Mouse (Mus musculus): ENCODE data around the gene Sox6. TPM values are rescaled to one million over a fixed set of nuclear protein-coding genes. Genes with fewer than 3 reads are reported as not detected.
A peak's percentile ranks its signal among the peaks of the same experiment; 100 is the strongest.

Gene Sox6
- polyA plus RNA-seq, 1 experiment from 2014 or later: 84.4 TPM

DNA sequence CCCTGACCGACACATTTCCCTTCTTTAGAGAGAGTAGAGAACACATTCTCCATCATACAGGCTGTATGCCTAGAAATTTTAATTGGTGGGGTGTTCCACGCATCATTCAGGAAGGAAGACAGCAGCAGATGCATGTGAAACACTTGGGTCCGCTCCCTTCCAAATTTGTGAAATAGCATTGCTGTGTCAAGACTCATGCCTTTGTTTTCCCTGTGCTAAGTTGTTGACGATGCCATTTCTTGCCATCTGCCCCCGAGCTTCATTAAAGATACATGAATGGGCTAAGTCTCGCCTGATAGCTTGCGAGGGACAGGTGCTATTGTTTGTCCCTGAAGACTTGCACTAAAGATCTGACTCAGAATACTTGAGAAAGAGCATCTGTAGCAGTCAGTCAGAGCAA is 433.7 kb downstream of the Sox6 start:
- Histone ChIP-seq H3K4me1 (replicated peaks) (no peaks in the 10 kb centered on the region), H3K9me3 (replicated peaks) (no peaks in the 10 kb centered on the region), H3K36me3 (replicated peaks) (no peaks in the 10 kb centered on the region), H3K9ac (no peak overlapping the region), H3K27ac (replicated peaks) (no peak overlapping the region), H3K27me3 (no peaks in the 10 kb centered on the region), H3K4me3 (replicated peaks) (no peak overlapping the region), H3K4me2 (no peak overlapping the region)
- WGBS (ENCODE audit: insufficient replicate concordance): 80% methylated on average over 7 of the region's 7 CpGs
- no peak for ATAC-seq (ENCODE audit: insufficient read depth)

DNA sequence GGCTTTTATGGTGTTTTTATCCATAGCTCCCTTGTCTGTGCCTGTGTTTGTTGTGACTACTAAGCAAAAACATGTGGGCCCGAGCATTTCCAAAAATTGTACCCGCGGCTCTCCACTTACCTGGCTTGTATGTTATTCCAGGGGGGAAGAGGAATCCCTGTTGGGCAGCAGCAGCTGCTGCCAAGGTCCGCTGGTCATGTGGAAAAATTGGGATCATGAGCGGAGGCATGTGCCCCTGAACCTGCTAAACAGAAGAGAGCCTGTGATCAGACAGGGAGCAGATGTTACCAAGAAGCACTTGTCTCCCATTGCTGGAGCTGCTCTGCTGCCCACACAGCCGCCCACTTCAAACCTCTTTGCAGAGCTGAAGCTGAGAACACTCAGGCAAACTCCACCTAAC is 441.2 kb downstream of the Sox6 start:
- Histone ChIP-seq H3K36me3 (replicated peaks) (0 out of 2 replicates have a peak, but pooled peaks cover 13% of the 10 kb centered on the region), H3K9me3 (replicated peaks) (no peaks in the 10 kb centered on the region), H3K4me1 (replicated peaks) (no peaks in the 10 kb centered on the region), H3K27ac (replicated peaks) (no peak overlapping the region), H3K4me2 (no peak overlapping the region), H3K27me3 (no peaks in the 10 kb centered on the region), H3K9ac (no peak overlapping the region), H3K4me3 (replicated peaks) (no peak overlapping the region)
- 88% methylated on average over 6 of the region's 6 CpGs for WGBS (ENCODE audit: insufficient replicate concordance)
- ATAC-seq (ENCODE audit: insufficient read depth): no peak

DNA sequence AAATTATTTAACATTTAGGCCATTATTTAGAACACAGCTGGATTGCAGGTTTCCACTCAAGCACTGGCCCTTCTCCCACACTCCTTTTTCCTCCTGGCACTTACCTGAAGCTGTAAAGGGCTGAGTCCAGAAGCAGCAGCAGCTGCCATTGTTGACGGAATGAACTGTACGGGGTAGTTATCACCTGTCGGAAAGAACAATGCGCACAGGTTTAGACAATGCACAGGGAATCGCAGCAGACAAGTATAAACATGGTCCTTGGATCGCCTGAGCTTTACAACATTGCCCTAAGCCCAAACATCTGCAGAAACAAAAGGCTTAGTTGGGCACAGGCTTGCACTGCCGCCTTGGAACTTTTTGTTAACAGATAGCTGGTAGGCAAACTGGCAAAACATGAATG is 458.1 kb downstream of the Sox6 start:
- Histone ChIP-seq H3K27me3 (no peaks in the 10 kb centered on the region), H3K9ac (no peak overlapping the region), H3K27ac (replicated peaks) (no peak overlapping the region), H3K4me1 (replicated peaks) (no peaks in the 10 kb centered on the region), H3K36me3 (replicated peaks) (peaks cover 29% of the 10 kb centered on the region), H3K9me3 (replicated peaks) (no peaks in the 10 kb centered on the region), H3K4me2 (no peak overlapping the region), H3K4me3 (replicated peaks) (no peak overlapping the region)
- no peak for ATAC-seq (ENCODE audit: insufficient read depth)
- 88% methylated on average over 7 of the region's 7 CpGs for WGBS (ENCODE audit: insufficient replicate concordance)

- 83% methylated on average over 3 of the region's 3 CpGs for WGBS (ENCODE audit: insufficient replicate concordance)
- Histone ChIP-seq H3K9ac (no peak overlapping the region), H3K36me3 (replicated peaks) (peaks cover 29% of the 10 kb centered on the region), H3K27me3 (no peaks in the 10 kb centered on the region), H3K4me1 (replicated peaks) (no peaks in the 10 kb centered on the region), H3K4me2 (no peak overlapping the region), H3K9me3 (replicated peaks) (no peaks in the 10 kb centered on the region), H3K4me3 (replicated peaks) (no peak overlapping the region), H3K27ac (replicated peaks) (no peak overlapping the region)
- ATAC-seq (ENCODE audit: insufficient read depth): no peak
These were observed 458.8 kb downstream of the Sox6 start for GRCm38 (mm10) chr7:115579826-115580225.

DNA sequence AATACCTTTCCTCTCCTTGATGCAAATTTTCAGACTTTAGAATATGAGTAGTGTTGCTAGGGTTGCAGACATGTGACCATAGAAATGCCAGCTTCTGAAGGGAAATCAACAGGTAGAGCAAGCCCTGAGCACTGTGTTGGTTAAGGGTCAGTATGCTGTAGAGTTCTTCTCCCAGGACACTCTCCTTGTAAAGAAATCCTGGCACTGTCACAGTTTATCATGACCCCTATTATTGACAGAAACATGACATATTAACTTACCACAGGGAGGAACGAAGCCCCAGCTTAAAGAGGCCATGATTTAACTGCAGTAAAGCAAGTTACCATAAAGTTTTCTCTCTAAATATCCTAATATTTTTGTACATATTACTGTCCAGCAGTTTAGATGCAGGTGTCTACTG is 462.2 kb downstream of the Sox6 start:
- Histone ChIP-seq H3K9me3 (replicated peaks) (no peaks in the 10 kb centered on the region), H3K4me1 (replicated peaks) (no peaks in the 10 kb centered on the region), H3K27me3 (no peaks in the 10 kb centered on the region), H3K4me2 (no peak overlapping the region), H3K36me3 (replicated peaks) (peaks cover 29% of the 10 kb centered on the region), H3K27ac (replicated peaks) (no peak overlapping the region), H3K4me3 (replicated peaks) (no peak overlapping the region), H3K9ac (no peak overlapping the region)
- ATAC-seq (ENCODE audit: insufficient read depth): no peak
- 62% methylated on average over 1 of the region's 1 CpGs for WGBS (ENCODE audit: insufficient replicate concordance)

DNA sequence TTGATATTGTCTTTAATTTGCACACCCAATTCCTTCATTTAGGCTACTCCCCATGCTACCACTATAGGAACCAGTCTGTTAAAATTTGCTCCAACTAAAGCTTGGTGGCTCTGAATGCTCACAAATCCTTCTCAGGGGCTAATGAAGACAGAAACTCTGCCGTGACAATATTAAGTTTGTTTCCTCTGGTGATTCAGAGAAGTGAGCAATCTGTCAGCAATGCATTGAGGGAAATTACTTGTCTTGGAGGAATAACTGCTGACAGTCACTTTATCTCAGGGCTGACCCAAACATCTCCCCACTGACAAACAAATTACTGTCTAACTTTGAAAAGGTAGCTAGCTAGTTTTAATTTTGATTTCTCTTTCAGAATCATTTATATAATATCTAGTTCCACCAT is 463.8 kb downstream of the Sox6 start:
- H3K36me3 ChIP-seq (replicated peaks): peaks cover 21% of the 10 kb centered on the region
- WGBS (ENCODE audit: insufficient replicate concordance): 53% methylated on average over 1 of the region's 1 CpGs
- no peak overlapping the region for H3K27ac ChIP-seq (replicated peaks)
- H3K4me3 ChIP-seq (replicated peaks): no peak overlapping the region
- H3K9me3 ChIP-seq (replicated peaks): no peaks in the 10 kb centered on the region
- no peak overlapping the region for H3K4me2 ChIP-seq
- no peak overlapping the region for H3K9ac ChIP-seq
- ATAC-seq (ENCODE audit: insufficient read depth): no peak
- H3K4me1 ChIP-seq (replicated peaks): no peaks in the 10 kb centered on the region
- no peaks in the 10 kb centered on the region for H3K27me3 ChIP-seq

GRCm38 (mm10) chr7:115568821-115569240 is 469.8 kb downstream of the Sox6 start:
- 68% methylated on average over 9 of the region's 9 CpGs for WGBS (ENCODE audit: insufficient replicate concordance)
- no peaks in the 10 kb centered on the region for H3K9me3 ChIP-seq (replicated peaks)
- H3K36me3 ChIP-seq (replicated peaks): no peaks in the 10 kb centered on the region
- no peak overlapping the region for H3K4me2 ChIP-seq
- H3K4me3 ChIP-seq (replicated peaks): no peak overlapping the region
- no peaks in the 10 kb centered on the region for H3K27me3 ChIP-seq
- H3K4me1 ChIP-seq (replicated peaks): peaks cover 6% of the 10 kb centered on the region; the same call in 1 of the 2 replicates
- no peak overlapping the region for H3K27ac ChIP-seq (replicated peaks)
- no peak for ATAC-seq (ENCODE audit: insufficient read depth)
- no peak overlapping the region for H3K9ac ChIP-seq

DNA sequence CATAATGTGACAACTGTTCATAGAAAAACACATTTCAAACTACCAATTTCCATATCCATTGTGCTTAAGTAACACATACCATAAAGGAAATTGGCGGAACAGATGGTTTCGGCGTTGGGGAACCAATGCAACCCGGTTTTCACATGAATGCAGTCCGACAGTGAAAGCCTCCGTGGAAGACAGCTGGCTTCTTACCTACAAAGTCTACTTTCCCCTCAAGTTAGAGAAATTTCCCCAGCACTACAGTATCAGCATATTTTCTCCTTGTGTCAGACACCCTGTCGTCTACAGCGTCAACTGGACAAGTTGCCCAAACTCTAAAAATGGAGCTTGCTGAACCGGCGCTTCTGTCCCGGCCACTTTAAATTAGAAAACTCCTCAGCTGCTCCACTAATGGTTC is 470.3 kb downstream of the Sox6 start:
- no peak overlapping the region for H3K27ac ChIP-seq (replicated peaks)
- H3K4me1 ChIP-seq (replicated peaks): peaks cover 6% of the 10 kb centered on the region; the same call in 1 of the 2 replicates
- no peak overlapping the region for H3K4me2 ChIP-seq
- ATAC-seq (ENCODE audit: insufficient read depth): no peak
- no peaks in the 10 kb centered on the region for H3K36me3 ChIP-seq (replicated peaks)
- no peaks in the 10 kb centered on the region for H3K27me3 ChIP-seq
- 88% methylated on average over 11 of the region's 11 CpGs for WGBS (ENCODE audit: insufficient replicate concordance)
- H3K4me3 ChIP-seq (replicated peaks): no peak overlapping the region
- H3K9me3 ChIP-seq (replicated peaks): no peaks in the 10 kb centered on the region
- no peak overlapping the region for H3K9ac ChIP-seq

GRCm38 (mm10) chr7:115566818-115567217 is 471.8 kb downstream of the Sox6 start:
- no peaks in the 10 kb centered on the region for H3K27me3 ChIP-seq
- H3K4me2 ChIP-seq: no peak overlapping the region
- H3K27ac ChIP-seq (replicated peaks): no peak overlapping the region
- no peaks in the 10 kb centered on the region for H3K36me3 ChIP-seq (replicated peaks)
- 26% methylated on average over 2 of the region's 2 CpGs for WGBS (ENCODE audit: insufficient replicate concordance)
- H3K9ac ChIP-seq: no peak overlapping the region
- ATAC-seq (ENCODE audit: insufficient read depth): no peak
- no peaks in the 10 kb centered on the region for H3K9me3 ChIP-seq (replicated peaks)
- H3K4me3 ChIP-seq (replicated peaks): no peak overlapping the region
- peaks cover 6% of the 10 kb centered on the region; the same call in 1 of the 2 replicates for H3K4me1 ChIP-seq (replicated peaks)

DNA sequence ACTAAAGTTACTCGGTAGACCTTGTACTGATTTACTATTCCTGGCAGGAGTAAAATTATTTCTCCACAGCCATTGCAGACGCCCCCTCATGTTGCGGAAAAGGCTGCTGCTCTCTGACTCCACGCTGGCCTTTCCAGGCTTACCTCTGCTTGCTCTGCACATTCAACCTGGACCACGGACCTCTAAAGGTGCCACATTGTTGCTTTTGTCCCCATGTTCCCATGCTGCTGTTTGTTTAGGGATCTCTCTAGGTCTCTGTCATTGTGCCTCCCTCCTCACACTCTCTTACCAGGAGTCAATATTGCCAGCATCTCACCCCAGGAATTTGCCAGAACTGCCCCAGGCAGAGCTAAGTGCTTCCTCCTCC is 473.6 kb downstream of the Sox6 start:
- 79% methylated on average over 5 of the region's 5 CpGs for whole genome bisulfite sequencing (ENCODE audit: insufficient replicate concordance)
- no peaks in the 10 kb centered on the region for H3K9me3 ChIP-seq (replicated peaks)
- ATAC-seq (ENCODE audit: insufficient read depth): peak; percentile 44; the same call in 1 of the 2 replicates
- H3K36me3 ChIP-seq (replicated peaks): no peaks in the 10 kb centered on the region
- peaks cover 6% of the 10 kb centered on the region; the same call in 1 of the 2 replicates for H3K4me1 ChIP-seq (replicated peaks)
- no peak overlapping the region for H3K4me3 ChIP-seq (replicated peaks)
- H3K4me2 ChIP-seq: no peak overlapping the region
- no peak overlapping the region for H3K9ac ChIP-seq
- no peaks in the 10 kb centered on the region for H3K27me3 ChIP-seq
- H3K27ac ChIP-seq (replicated peaks): no peak overlapping the region

- H3K27ac ChIP-seq (replicated peaks): no peak overlapping the region
- no peak overlapping the region for H3K4me3 ChIP-seq (replicated peaks)
- no peaks in the 10 kb centered on the region for H3K9me3 ChIP-seq (replicated peaks)
- H3K27me3 ChIP-seq: no peaks in the 10 kb centered on the region
- H3K4me2 ChIP-seq: no peak overlapping the region
- H3K36me3 ChIP-seq (replicated peaks): no peaks in the 10 kb centered on the region
- peak; percentile 58; the same call in 1 of the 2 replicates for ATAC-seq (ENCODE audit: insufficient read depth)
- peaks cover 6% of the 10 kb centered on the region; the same call in 1 of the 2 replicates for H3K4me1 ChIP-seq (replicated peaks)
- 57% methylated on average over 6 of the region's 6 CpGs for WGBS (ENCODE audit: insufficient replicate concordance)
- no peak overlapping the region for H3K9ac ChIP-seq
These were observed 474.1 kb downstream of the Sox6 start for GRCm38 (mm10) chr7:115564359-115565059.

GRCm38 (mm10) chr7:115556677-115557076 is 481.9 kb downstream of the Sox6 start:
- 48% methylated on average over 3 of the region's 3 CpGs for WGBS (ENCODE audit: insufficient replicate concordance)
- ATAC-seq (ENCODE audit: insufficient read depth): no peak
- H3K27ac ChIP-seq (replicated peaks): no peak overlapping the region
- H3K27me3 ChIP-seq: no peaks in the 10 kb centered on the region
- no peak overlapping the region for H3K9ac ChIP-seq
- peaks cover 2% of the 10 kb centered on the region; the same call in 1 of the 2 replicates for H3K4me1 ChIP-seq (replicated peaks)
- 0 out of 2 replicates have a peak, but pooled peaks cover 2% of the 10 kb centered on the region for H3K36me3 ChIP-seq (replicated peaks)
- H3K4me3 ChIP-seq (replicated peaks): no peak overlapping the region
- no peaks in the 10 kb centered on the region for H3K9me3 ChIP-seq (replicated peaks)
- H3K4me2 ChIP-seq: no peak overlapping the region

Measured in liver, embryonic 15.5 days (tissue).